In the genomic region with DNA sequence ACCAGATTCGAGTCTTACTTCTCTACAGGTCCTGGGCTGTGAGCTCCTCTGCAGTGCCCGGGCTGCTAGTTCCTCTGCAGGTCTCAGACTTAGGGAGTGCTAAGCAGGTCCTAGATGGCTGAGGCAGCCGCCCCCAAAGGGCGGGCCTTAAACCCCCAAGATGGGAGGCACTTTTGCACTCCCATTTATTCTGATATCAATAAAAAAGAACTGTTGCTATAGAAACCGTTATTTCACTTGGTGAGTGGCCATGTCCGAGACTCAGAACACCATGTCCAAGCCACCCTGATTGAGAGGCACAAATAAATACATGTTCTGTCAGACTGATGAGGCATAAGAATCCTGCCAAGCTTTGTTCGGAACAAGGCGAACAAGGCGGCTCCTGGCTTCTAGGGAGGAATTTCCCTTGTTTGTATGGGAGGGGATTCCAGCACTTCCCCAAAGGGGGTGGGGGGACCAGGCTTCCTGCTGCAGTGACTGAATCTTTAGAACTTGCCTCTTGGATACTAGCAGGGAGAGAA, we compare ENCODE assay signal across 8 mouse cellular contexts. TPM values are rescaled to one million over a fixed set of nuclear protein-coding genes. Genes with fewer than 3 reads are reported as not detected.
A peak's percentile ranks its signal among the peaks of the same experiment; 100 is the strongest.
DNase-seq lines count a peak whose midpoint lies in the region; ATAC-seq and TF ChIP-seq lines count a peak whose summit lies in the region.

No protein-coding gene starts in this region.

- peaks cover 13% of the 10 kb centered on the region for H3K27me3 ChIP-seq in heart, embryonic 13.5 days (replicated peaks)
- no peaks in the 10 kb centered on the region for H3K27me3 ChIP-seq in limb, embryonic 14.5 days (ENCODE audit: control insufficient read depth, insufficient read depth, low read length)

- no peak overlapping the region for H3K9ac ChIP-seq in heart, embryonic 13.5 days
- H3K9ac ChIP-seq in limb, embryonic 14.5 days (ENCODE audit: low read depth, low read length, severe bottlenecking): no peak overlapping the region

- no peak for TF ChIP-seq POLR2A in limb, embryonic 14.5 days (IDR thresholded peaks at IDR 0.05; ENCODE audit: borderline replicate concordance, extremely low read depth, insufficient read depth, insufficient read length)

- TF ChIP-seq CTCF in gastrocnemius, adult 2 months (IDR thresholded peaks at IDR 0.05): no peak

- 13% methylated on average over 9 of the region's 9 CpGs for WGBS in heart, embryonic 13.5 days
- 21% methylated on average over 9 of the region's 9 CpGs for WGBS in limb, embryonic 14.5 days

- intact Hi-C loops in gastrocnemius, adult 2 months (cut with DNase I): no loop called here
- intact Hi-C loops in gastrocnemius, postnatal 14 days (cut with DNase I; ENCODE audit: low total_unique reads): no loop called here

- no peak for DNase-seq in gastrocnemius, adult 2 months
- no peak for DNase-seq in gastrocnemius, postnatal 14 days
- DNase-seq in adipocyte (ENCODE audit: low spot score): peak; percentile 56
- DNase-seq in limb, embryonic 14.5 days (ENCODE audit: low spot score): no peak
- no peak for DNase-seq in thymus, adult 18-20 months
- no peak for DNase-seq in cerebellum, postnatal 4 days (ENCODE audit: low spot score in 2 of 2)
- no peak for DNase-seq in adrenal gland, postnatal 10 days

- no peaks in the 10 kb centered on the region for H3K9me3 ChIP-seq in heart, embryonic 13.5 days
- H3K9me3 ChIP-seq in limb, embryonic 14.5 days (ENCODE audit: control insufficient read depth, low read length): no peaks in the 10 kb centered on the region

- ATAC-seq in heart, embryonic 13.5 days (ENCODE audit: extremely low read depth, insufficient number of reproducible peaks, low FRiP score, low TSS enrichment): no peak
- ATAC-seq in limb, embryonic 14.5 days (ENCODE audit: low FRiP score, low read depth): peak; percentile 38; the same call in 1 of the 2 replicates

- H3K4me1 ChIP-seq in heart, embryonic 13.5 days: peaks cover 25% of the 10 kb centered on the region
- H3K4me1 ChIP-seq in limb, embryonic 14.5 days (ENCODE audit: control insufficient read depth, insufficient read depth, low read length): peaks cover 7% of the 10 kb centered on the region

- H3K27ac ChIP-seq in gastrocnemius, adult 2 months: peak overlapping the region; percentile 80
- no peak overlapping the region; the same call in 1 of the 2 replicates for H3K27ac ChIP-seq in heart, embryonic 13.5 days (replicated peaks)
- no peak overlapping the region for H3K27ac ChIP-seq in limb, embryonic 14.5 days (replicated peaks; ENCODE audit: low read depth, low read length)

- H3K36me3 ChIP-seq in heart, embryonic 13.5 days: no peaks in the 10 kb centered on the region
- H3K36me3 ChIP-seq in limb, embryonic 14.5 days (ENCODE audit: control insufficient read depth, insufficient read depth, low read length): no peaks in the 10 kb centered on the region

- peak overlapping the region; percentile 47 for H3K4me2 ChIP-seq in heart, embryonic 13.5 days
- H3K4me2 ChIP-seq in limb, embryonic 14.5 days (replicated peaks; ENCODE audit: low read depth, low read length, severe bottlenecking): no peak overlapping the region; the same call in 1 of the 2 replicates

- peak overlapping the region; percentile 65 for H3K4me3 ChIP-seq in gastrocnemius, adult 2 months
- no peak overlapping the region for H3K4me3 ChIP-seq in heart, embryonic 13.5 days
- H3K4me3 ChIP-seq in limb, embryonic 14.5 days (replicated peaks; ENCODE audit: low read length): no peak overlapping the region

RNA-seq across cellular contexts. Expression of gene Fam107a, which starts 8.1 kb away (rescaled TPM):
- total RNA-seq in gastrocnemius, adult 2 months (2021): 1 to 10 TPM; 3.6 to 5.6 TPM
- total RNA-seq in gastrocnemius, postnatal 14 days (2021): 1 to 10 TPM; 2.8 to 8.4 TPM
- polyA plus RNA-seq in heart, embryonic 13.5 days (2015; fragmentation: Nextera tagmentation; extraction: Ambion mirVana): 0.23 and 0.38 TPM in 2 replicates
- 0.78 and 1.0 TPM in 2 replicates for polyA plus RNA-seq in limb, embryonic 14.5 days (2012; rRNA removed)
- 0.11 and 0.19 TPM in 2 replicates for polyA plus RNA-seq in limb, embryonic 14.5 days (2014; fragmentation: Nextera tagmentation; extraction: Ambion mirVana)
- 1 to 10 TPM; 2.0 to 5.2 TPM for total RNA-seq in adrenal gland, postnatal 10 days (2021)

RNA-seq across cellular contexts. Expression of gene Acox2, which starts 50.5 kb away (rescaled TPM):
- under 1 TPM; 0.28 to 0.54 TPM for total RNA-seq in gastrocnemius, adult 2 months (2021)
- total RNA-seq in gastrocnemius, postnatal 14 days (2021): under 1 TPM in 1 of 2 experiments, not detected in 1; 0.08 TPM
- 0.11 and 0.64 TPM in 2 replicates for polyA plus RNA-seq in heart, embryonic 13.5 days (2015; fragmentation: Nextera tagmentation; extraction: Ambion mirVana)
- 0.05 and 0.41 TPM in 2 replicates for polyA plus RNA-seq in limb, embryonic 14.5 days (2012; rRNA removed)
- polyA plus RNA-seq in limb, embryonic 14.5 days (2014; fragmentation: Nextera tagmentation; extraction: Ambion mirVana): not detected in 2 replicates
- total RNA-seq in adrenal gland, postnatal 10 days (2021): 10 to 100 TPM; 16.0 to 37.1 TPM

Comparison
In these comparisons a context has a peak if more than half of its experiments do, and no peak if none do; other contexts are left out.
1. RNA of gene Acox2, which starts 50.5 kb away (total RNA-seq): 16.0 to 37.1 TPM in adrenal gland, postnatal 10 days; 0.28 to 0.54 TPM in gastrocnemius, adult 2 months and 0.08 TPM in gastrocnemius, postnatal 14 days; every median in the first group is over 10 times any median in the second.